Mouse (Mus musculus) ES-Bruce4 (cell line): ENCODE measurements at regions not wholly inside any gene's neighbourhood (a gene's known extent, or its start where the extent isn't known, plus 50 kb on each side); places are given as distances from the start of the nearest gene placed in this dataset.

Experiments used
- CTCF ChIP-seq: IDR thresholded peaks from one replicate; pipeline ENCODE4 v1.8.1; 2011; ENCODE audit warnings: low read depth, low read length
- EP300 ChIP-seq: IDR thresholded peaks from 2 replicates; pipeline ENCODE4 v1.6.1; 2011; ENCODE audit warnings: low read depth, low read length; ENCODE audit not compliant: insufficient read depth
- POLR2A ChIP-seq: IDR thresholded peaks from one replicate; pipeline ENCODE4 v1.8.1; 2011; ENCODE audit warnings: low read length; ENCODE audit not compliant: insufficient read depth

- TF ChIP-seq EP300 (no peak), CTCF (no peak), POLR2A (no peak)
These were observed 580.0 kb downstream of the Zfp352 start for GRCm38 (mm10) chr4:90798637-90799036.
